12 mouse cellular contexts compared by ENCODE assay signal in genomic region chr2:91072092-91072491, GRCm38 (mm10). TPM values are rescaled to one million over a fixed set of nuclear protein-coding genes. Genes with fewer than 3 reads are reported as not detected.
"Had no signal": no experiment of that assay in that cellular context is flagged by ENCODE, and none has a peak within 500 bp of the region (broad histone marks: within the 10 kb centered on the region; RNA-seq: fewer than 3 reads in every experiment).

No protein-coding gene starts in this region.

- H3K4me3 ChIP-seq: hindbrain, embryonic 15.5 days; left cerebral cortex, adult 2 months; limb, embryonic 10.5 days; liver, embryonic 13.5 days; midbrain, embryonic 10.5 days; neural tube, embryonic 15.5 days had no signal

- H3K9ac ChIP-seq: hindbrain, embryonic 15.5 days; liver, embryonic 13.5 days; liver, postnatal 0 days had no signal

- H3K4me2 ChIP-seq: hindbrain, embryonic 15.5 days; liver, embryonic 13.5 days; neural tube, embryonic 15.5 days had no signal

- H3K27ac ChIP-seq: hindbrain, embryonic 15.5 days; left cerebral cortex, adult 2 months; midbrain, embryonic 10.5 days; neural tube, embryonic 15.5 days had no signal

- DNase-seq: liver, embryonic 13.5 days; liver, postnatal 0 days; lung, postnatal 36 days; midbrain, embryonic 14.5 days; right cerebral cortex, adult 18-20 months; thymus, postnatal 14 days had no signal

- ATAC-seq: intestine, embryonic 16.5 days; liver, postnatal 0 days had no signal

- H3K36me3 ChIP-seq: hindbrain, embryonic 15.5 days had no signal

- H3K27me3 ChIP-seq: hindbrain, embryonic 15.5 days; liver, embryonic 13.5 days; neural tube, embryonic 15.5 days had no signal

- H3K9me3 ChIP-seq: hindbrain, embryonic 15.5 days; limb, embryonic 10.5 days; liver, embryonic 13.5 days; midbrain, embryonic 10.5 days; neural tube, embryonic 15.5 days had no signal

RNA-seq across cellular contexts. Expression of gene Mybpc3, which starts 45.9 kb away (rescaled TPM):
- polyA plus RNA-seq: hindbrain, embryonic 15.5 days; intestine, embryonic 16.5 days; midbrain, embryonic 14.5 days; neural tube, embryonic 15.5 days had no signal
